Mouse (Mus musculus) embryonic facial prominence, embryonic 12.5 days (tissue): ENCODE measurements around the gene Rhox10. TPM values are rescaled to one million over a fixed set of nuclear protein-coding genes. Genes with fewer than 3 reads are reported as not detected.
"Not testable (repeated sequence)": the region's sequence is repeated elsewhere in the genome, so short reads cannot be mapped to it uniquely, and the experiment has no call there.

Source experiments
- ATAC-seq: fragments of 200-750 bp; cut with Nextera tagmentation; 2 replicates; pipeline ENCODE4 v1.8.0; 2017; ENCODE audit not compliant: insufficient number of reproducible peaks, insufficient read depth, low FRiP score, low TSS enrichment
- H3K27ac ChIP-seq: fragments of 300-500 bp; sonication (generic); 2 replicates; pipeline ENCODE4 v1.5.1; 2016; ENCODE audit warnings: mild to moderate bottlenecking
- H3K27me3 ChIP-seq: fragments of 300-500 bp; sonication (generic); 2 replicates; pipeline ENCODE4 v1.6.1; 2016; ENCODE audit warnings: mild to moderate bottlenecking, moderate library complexity
- H3K36me3 ChIP-seq: fragments of 300-500 bp; sonication (generic); 2 replicates; pipeline ENCODE4 v1.6.1; 2016; ENCODE audit warnings: mild to moderate bottlenecking
- H3K4me1 ChIP-seq: fragments of 300-500 bp; sonication (generic); 2 replicates; pipeline ENCODE4 v1.6.1; 2016
- H3K4me2 ChIP-seq: fragments of 300-500 bp; sonication (generic); replicated peaks from 2 replicates; pipeline ENCODE4 v1.6.1; 2016; ENCODE audit warnings: mild to moderate bottlenecking, moderate library complexity
- H3K4me3 ChIP-seq: fragments of 300-500 bp; sonication (generic); 2 replicates; pipeline ENCODE4 v1.5.1; 2016; ENCODE audit warnings: mild to moderate bottlenecking
- H3K9ac ChIP-seq: fragments of 300-500 bp; sonication (generic); 2 replicates; pipeline ENCODE4 v1.6.1; 2016; ENCODE audit warnings: mild to moderate bottlenecking, moderate library complexity
- H3K9me3 ChIP-seq: fragments of 300-500 bp; sonication (generic); 2 replicates; pipeline ENCODE4 v1.6.1; 2016; ENCODE audit warnings: mild to moderate bottlenecking, moderate library complexity
- WGBS: fragments of 180-500 bp; shearing (Covaris S2); methylation state at CpG from one replicate; pipeline ENCODE4 v1.1.7; 2016; 5-methylcytosine and 5-hydroxymethylcytosine counted together
- polyA plus RNA-seq: library from polyadenylated mRNA; unstranded; fragments of >200 nt; fragmentation: Nextera tagmentation; extraction: Ambion mirVana; gene quantifications from 2 replicates; pipeline ENCODE4 v1.2.1, GENCODE M21; 2016

Rhox10 gene
- polyA plus RNA-seq: not detected in 2 replicates

DNA sequence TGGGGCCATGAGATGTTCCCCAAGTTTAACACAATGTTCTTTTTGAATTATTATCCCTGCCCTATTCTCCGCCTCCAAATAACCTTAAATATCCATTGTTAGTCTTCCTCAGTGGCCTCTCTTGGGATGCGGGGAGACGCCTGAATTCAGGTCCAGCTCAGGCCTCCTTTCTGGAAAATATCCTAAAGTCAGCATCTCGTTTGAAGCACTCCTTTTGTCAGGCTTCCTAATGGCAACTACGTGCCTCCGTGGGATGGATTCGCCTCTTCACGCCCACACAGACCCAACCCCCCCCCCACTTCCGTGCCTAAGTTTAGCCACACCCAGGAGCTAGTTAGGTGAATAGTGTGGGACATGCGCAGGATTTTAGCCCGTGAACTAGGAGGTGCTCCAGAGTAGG lies at the start of gene Rhox10:
Rhox10 (plus strand) TSS at position 301 of the 400 bp plus-strand sequence.
- H3K4me2 ChIP-seq: no peak within 1 kb of the TSS
- 92% methylated on average over 11 of the region's 11 CpGs for WGBS
- no peaks in the 10 kb centered on the region for H3K36me3 ChIP-seq
- no peak for ATAC-seq
- H3K9ac ChIP-seq: no peak within 1 kb of the TSS
- H3K4me1 ChIP-seq: no peaks in the 10 kb centered on the region
- no peaks in the 10 kb centered on the region for H3K9me3 ChIP-seq
- no peaks in the 10 kb centered on the region for H3K27me3 ChIP-seq
- no peak within 1 kb of the TSS for H3K27ac ChIP-seq
- no peak within 1 kb of the TSS for H3K4me3 ChIP-seq

- H3K27me3 ChIP-seq, H3K4me1 ChIP-seq, H3K9me3 ChIP-seq, H3K4me3 ChIP-seq, H3K9ac ChIP-seq, H3K36me3 ChIP-seq, H3K27ac ChIP-seq, ATAC-seq, H3K4me2 ChIP-seq: not testable (repeated sequence)
These were observed 47.7 kb upstream of the Rhox10 start, which contains the start of gene Btg1-ps1 for GRCm38 (mm10) chrX:38018597-38018996. Btg1-ps1 (minus strand) TSS chrX:38018815.

DNA sequence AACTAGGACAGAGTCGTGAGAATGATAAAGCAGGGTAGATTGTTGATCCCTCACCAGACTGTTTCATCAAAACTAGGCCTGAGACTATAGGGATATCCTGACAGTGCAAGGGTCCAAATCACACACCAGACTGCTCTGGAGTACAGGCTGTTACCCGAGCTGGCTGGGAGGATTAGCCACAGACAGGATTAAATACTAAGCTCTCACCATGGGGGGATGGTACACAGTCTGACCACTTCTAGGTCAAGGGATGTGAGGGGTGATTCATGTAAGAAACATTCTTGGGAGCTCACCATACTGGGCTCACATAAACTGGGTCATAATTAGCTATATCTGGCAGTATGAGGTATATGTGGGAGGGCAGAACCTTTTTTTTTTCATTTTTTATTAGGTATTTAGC lies 32.4 kb upstream of the Rhox10 start:
- 56% methylated on average over 2 of the region's 2 CpGs for WGBS
- Histone ChIP-seq H3K36me3 (no peaks in the 10 kb centered on the region), H3K9me3 (no peaks in the 10 kb centered on the region), H3K4me1 (no peaks in the 10 kb centered on the region), H3K27me3 (no peaks in the 10 kb centered on the region), H3K4me3 (no peak overlapping the region), H3K9ac (no peak overlapping the region), H3K27ac (no peak overlapping the region), H3K4me2 (no peak overlapping the region)
- no peak for ATAC-seq

GRCm38 (mm10) chrX:38039666-38040065 lies 26.6 kb upstream of the Rhox10 start:
- H3K4me2 ChIP-seq: no peak overlapping the region
- no peak overlapping the region for H3K27ac ChIP-seq
- no peaks in the 10 kb centered on the region for H3K4me1 ChIP-seq
- no peaks in the 10 kb centered on the region for H3K27me3 ChIP-seq
- WGBS: 91% methylated on average over 5 of the region's 5 CpGs
- H3K9ac ChIP-seq: no peak overlapping the region
- H3K4me3 ChIP-seq: no peak overlapping the region
- no peaks in the 10 kb centered on the region for H3K36me3 ChIP-seq
- no peak for ATAC-seq
- no peaks in the 10 kb centered on the region for H3K9me3 ChIP-seq

DNA sequence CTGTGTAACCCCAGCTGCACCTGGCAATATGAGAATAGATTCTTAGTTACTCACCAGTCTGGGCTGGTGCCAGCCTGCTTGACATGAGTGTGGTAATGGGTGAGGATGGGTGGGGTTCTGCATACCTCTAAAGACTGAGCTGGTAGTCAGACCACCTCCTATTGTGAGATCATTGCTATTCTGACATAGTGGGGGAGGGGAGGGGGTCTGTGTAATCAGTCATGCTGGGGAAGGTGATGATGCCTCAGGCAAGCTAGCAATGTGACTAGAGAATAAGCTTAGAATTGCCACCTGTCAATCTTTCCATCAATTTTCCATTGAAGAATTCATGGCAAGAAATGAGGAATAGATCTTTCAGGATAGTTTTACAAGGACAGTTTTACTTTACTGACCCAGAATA lies 23.3 kb upstream of the Rhox10 start, which contains the start of gene Btg1-ps2:
Btg1-ps2 (minus strand) TSS at position 101 of the 400 bp plus-strand sequence.
- H3K27ac ChIP-seq, H3K9ac ChIP-seq, H3K27me3 ChIP-seq, H3K4me3 ChIP-seq, H3K9me3 ChIP-seq, H3K36me3 ChIP-seq, H3K4me2 ChIP-seq, H3K4me1 ChIP-seq, ATAC-seq: not testable (repeated sequence)

GRCm38 (mm10) chrX:38061544-38061943 lies 4.7 kb upstream of the Rhox10 start:
- no peaks in the 10 kb centered on the region for H3K9me3 ChIP-seq
- no peak overlapping the region for H3K9ac ChIP-seq
- H3K36me3 ChIP-seq: no peaks in the 10 kb centered on the region
- no peak for ATAC-seq
- no peaks in the 10 kb centered on the region for H3K27me3 ChIP-seq
- no peaks in the 10 kb centered on the region for H3K4me1 ChIP-seq
- no peak overlapping the region for H3K4me2 ChIP-seq
- H3K27ac ChIP-seq: no peak overlapping the region
- 0% methylated on average over 1 of the region's 1 CpGs for WGBS
- no peak overlapping the region for H3K4me3 ChIP-seq

DNA sequence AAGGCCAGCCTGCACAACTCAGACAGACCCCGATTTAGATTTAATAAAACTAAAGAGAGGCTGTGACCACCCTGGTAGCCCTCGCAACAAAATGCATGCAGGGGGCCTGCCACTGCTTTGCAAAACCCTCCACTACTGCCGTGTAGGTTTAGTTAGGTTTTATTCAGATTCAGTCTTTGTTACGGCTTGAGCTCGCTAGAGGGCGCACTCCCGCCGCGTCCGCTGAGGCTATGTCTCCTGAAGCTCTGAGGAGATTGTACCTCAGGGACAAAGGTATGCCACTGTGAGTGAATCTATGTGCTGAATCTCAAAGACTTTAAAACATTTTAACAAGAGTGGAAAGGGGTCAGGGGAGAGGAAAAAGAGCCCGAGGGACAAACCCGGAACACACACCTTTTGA lies 18.0 kb downstream of the Rhox10 start:
- H3K27ac ChIP-seq: no peak overlapping the region
- H3K9ac ChIP-seq: no peak overlapping the region
- H3K27me3 ChIP-seq: no peaks in the 10 kb centered on the region
- H3K36me3 ChIP-seq: no peaks in the 10 kb centered on the region
- H3K9me3 ChIP-seq: no peaks in the 10 kb centered on the region
- H3K4me3 ChIP-seq: no peak overlapping the region
- no peak overlapping the region for H3K4me2 ChIP-seq
- WGBS: 27% methylated on average over 12 of the region's 12 CpGs
- no peaks in the 10 kb centered on the region for H3K4me1 ChIP-seq
- no peak for ATAC-seq

DNA sequence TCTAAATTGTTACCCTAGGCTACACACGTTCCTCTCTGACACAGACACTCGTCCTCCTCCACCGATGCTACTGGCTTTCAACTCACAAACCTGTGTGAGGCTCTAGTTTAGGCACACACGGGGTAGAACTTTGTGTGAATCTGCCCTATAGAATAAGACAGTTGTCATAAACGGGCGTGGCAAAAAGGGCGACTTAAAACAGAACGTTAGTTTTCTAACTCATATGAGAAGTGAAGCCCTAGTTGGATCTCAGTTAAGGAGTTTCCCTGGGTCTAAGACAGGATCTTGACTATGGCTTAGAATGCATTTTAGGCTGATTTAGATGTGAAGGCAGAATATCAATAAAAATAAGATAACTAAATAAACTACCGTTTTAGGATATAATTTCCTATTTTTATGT lies 18.8 kb downstream of the Rhox10 start, which contains the start of gene Rhox11:
Rhox11 (minus strand) TSS at position 101 of the 400 bp plus-strand sequence.
- Histone ChIP-seq H3K4me2 (no peak within 1 kb of the TSS), H3K36me3 (no peaks in the 10 kb centered on the region), H3K4me1 (no peaks in the 10 kb centered on the region), H3K9ac (no peak within 1 kb of the TSS), H3K27me3 (no peaks in the 10 kb centered on the region), H3K9me3 (no peaks in the 10 kb centered on the region), H3K27ac (no peak within 1 kb of the TSS), H3K4me3 (no peak within 1 kb of the TSS)
- 80% methylated on average over 9 of the region's 9 CpGs for WGBS
- ATAC-seq: no peak

GRCm38 (mm10) chrX:38110807-38111206 lies 44.5 kb downstream of the Rhox10 start, which contains the start of gene Rhox12:
Rhox12 (minus strand) TSS chrX:38110907.
- WGBS: 75% methylated on average over 4 of the region's 4 CpGs
- no peaks in the 10 kb centered on the region for H3K36me3 ChIP-seq
- H3K9ac ChIP-seq: no peak within 1 kb of the TSS
- no peaks in the 10 kb centered on the region for H3K9me3 ChIP-seq
- no peak for ATAC-seq
- H3K4me3 ChIP-seq: no peak within 1 kb of the TSS
- no peaks in the 10 kb centered on the region for H3K4me1 ChIP-seq
- no peak within 1 kb of the TSS for H3K4me2 ChIP-seq
- H3K27me3 ChIP-seq: no peaks in the 10 kb centered on the region
- H3K27ac ChIP-seq: no peak within 1 kb of the TSS

DNA sequence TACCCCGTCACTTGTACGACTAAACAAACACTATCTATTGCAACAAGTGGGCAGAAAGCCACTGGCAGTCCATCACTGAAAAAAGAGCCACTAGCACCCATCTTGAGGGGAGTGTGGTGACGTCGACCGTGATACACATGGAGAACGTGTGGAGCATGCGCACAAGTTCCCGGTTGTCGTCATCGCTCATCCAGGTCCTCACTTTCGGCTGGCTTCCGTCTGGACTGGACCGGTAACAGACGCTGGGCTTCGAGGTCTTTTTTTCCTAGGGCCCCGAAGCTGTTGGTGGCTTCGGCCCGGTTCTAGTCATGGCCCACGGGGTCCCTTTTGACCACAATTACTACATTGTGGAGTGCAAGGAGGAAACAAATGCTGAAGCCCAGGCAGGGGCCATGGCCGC lies 54.7 kb downstream of the Rhox10 start, which contains the start of gene Rhox13:
Rhox13 (plus strand) TSS at position 238 of the 400 bp plus-strand sequence.
- Histone ChIP-seq H3K27me3 (no peaks in the 10 kb centered on the region), H3K4me2 (no peak within 1 kb of the TSS), H3K4me1 (no peaks in the 10 kb centered on the region), H3K36me3 (no peaks in the 10 kb centered on the region), H3K4me3 (no peak within 1 kb of the TSS), H3K27ac (no peak within 1 kb of the TSS), H3K9ac (no peak within 1 kb of the TSS), H3K9me3 (peaks cover 11% of the 10 kb centered on the region; the same call in 1 of the 2 replicates)
- 94% methylated on average over 20 of the region's 20 CpGs for WGBS
- no peak for ATAC-seq
